Mouse (Mus musculus) naive thymus-derived CD4-positive, alpha-beta T cell, adult 2 months (primary cell): ENCODE measurements around the gene 2210011C24Rik.
A peak's percentile ranks its signal among the peaks of the same experiment; 100 is the strongest.
"Not testable (repeated sequence)": the region's sequence is repeated elsewhere in the genome, so short reads cannot be mapped to it uniquely, and the experiment has no call there.

Experiments used
- DNase-seq: peaks from one replicate; pipeline ENCODE4 v3.0.0-alpha.2; 2011; ENCODE audit warnings: low read depth

The 2210011C24Rik gene

DNA sequence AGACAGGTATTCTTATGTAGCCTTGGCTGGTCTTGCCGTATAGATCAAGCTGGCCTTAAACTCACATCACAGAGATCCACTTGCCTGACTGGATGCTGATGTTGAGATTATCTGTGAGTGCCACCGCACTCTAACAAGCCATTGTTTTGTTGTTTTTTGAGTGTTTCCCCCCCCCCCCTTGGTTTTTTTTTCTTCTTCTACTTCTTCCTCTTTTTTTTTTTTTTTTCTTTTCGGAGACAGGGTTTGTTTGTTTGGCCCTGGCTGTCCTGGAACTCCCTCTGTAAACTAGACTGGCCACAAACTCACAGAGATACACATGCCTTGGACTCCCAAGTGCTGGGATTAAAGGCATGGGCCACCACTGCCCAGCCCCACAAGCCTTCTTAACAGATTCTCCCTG, 17.9 kb downstream of the 2210011C24Rik start:
- no peak for DNase-seq

- DNase-seq: no peak
These were observed 19.5 kb downstream of the 2210011C24Rik start for GRCm38 (mm10) chr8:83992488-83992887.

DNA sequence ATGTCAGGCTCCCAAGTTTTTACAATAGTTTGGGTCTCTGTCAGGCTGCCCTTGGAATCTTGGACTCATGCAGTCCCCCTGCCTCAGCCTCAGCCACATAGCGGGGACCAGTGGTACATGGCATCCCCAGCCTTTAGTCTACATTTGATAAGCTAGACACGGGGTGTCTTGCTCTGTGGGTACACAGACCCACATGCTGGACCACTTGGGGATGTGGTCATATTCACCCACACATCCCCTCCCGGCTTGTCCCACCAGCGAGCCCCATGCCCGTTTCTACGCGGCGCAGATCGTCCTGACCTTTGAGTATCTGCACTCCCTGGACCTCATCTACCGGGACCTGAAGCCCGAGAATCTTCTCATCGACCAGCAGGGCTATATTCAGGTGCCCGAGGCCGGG, 21.8 kb downstream of the 2210011C24Rik start:
- DNase-seq: no peak

GRCm38 (mm10) chr8:83989243-83989642, 22.7 kb downstream of the 2210011C24Rik start:
- no peak for DNase-seq

GRCm38 (mm10) chr8:83983222-83983621, 28.7 kb downstream of the 2210011C24Rik start:
- DNase-seq: not testable (repeated sequence)

DNA sequence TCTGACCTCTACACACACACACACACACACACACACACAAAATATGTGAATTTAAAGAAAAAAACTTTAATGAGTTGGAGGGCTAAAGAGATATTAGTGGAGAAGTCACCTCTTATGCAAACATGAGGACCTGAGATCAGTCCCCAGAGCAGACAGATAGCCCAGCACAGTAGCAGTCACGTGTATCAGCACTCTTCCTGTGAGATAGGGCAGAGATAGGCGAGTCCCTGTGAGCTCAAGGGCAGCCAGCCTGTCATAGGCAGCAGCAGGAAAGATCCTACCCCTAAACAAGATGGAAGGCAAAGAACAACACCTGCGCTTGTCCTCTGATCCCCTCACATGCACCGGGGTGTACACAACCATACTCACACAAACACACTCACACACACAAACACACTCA, 29.5 kb downstream of the 2210011C24Rik start:
- DNase-seq: no peak

- no peak for DNase-seq
These were observed 30.4 kb downstream of the 2210011C24Rik start for GRCm38 (mm10) chr8:83981533-83981932.

DNA sequence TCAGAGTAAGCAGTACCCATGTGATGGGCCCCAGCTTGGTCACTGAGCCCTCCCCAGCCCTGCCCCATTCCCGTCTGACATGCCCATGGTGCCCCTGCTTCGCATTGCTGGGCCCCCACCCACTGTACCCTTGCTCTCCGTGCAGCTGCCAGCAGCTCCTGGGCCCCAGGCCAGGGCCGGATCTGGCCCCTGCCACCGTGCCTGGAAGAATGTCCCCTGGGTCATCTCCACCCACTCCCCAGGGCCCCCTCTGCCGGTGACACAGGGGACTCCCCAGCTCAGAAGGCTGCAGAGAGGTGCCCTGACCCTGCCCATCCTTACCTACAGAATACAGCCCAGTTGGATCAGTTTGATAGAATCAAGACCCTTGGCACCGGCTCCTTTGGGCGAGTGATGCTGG, 31.1 kb downstream of the 2210011C24Rik start:
- DNase-seq: no peak

GRCm38 (mm10) chr8:83980250-83980649, 31.7 kb downstream of the 2210011C24Rik start:
- no peak for DNase-seq

DNA sequence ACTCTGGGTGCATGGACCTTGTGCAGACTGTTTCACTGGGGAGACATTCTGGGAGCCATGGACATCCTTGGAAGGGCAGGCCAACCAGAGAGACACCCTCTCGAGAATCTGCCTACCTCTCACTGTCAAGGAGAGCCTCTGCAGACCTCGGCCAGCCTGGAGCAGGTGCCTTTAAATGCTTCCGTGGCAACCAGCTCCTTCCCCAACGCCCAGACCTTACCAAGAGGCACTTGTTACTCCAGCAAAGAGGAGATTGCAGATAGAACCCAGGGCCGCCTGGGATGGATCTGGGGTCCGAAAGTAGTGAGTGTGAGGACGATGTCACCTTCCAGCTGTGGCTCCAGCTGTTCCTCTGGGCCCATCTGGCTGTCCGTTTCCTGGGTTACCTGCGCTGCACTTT, 33.8 kb downstream of the 2210011C24Rik start:
- DNase-seq: no peak

DNA sequence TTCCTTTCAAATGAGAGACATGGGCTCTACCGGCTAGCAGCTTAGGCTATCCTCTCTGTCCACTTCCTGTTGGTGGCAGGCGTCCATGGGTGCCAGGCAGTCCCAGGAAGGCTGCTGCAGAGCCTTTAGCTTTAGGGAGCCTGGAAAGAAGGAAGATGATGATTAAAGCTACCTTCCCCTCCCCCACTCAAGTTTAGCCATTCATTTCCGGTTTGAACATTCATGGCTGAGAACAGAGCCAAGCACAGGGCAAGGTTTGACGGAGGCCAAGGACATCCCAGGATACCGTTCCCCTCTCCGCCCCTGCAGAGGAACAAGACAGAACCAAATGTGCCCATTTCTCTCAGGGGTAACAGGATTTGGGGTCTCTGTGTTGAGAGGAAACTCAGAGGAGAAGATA, 34.3 kb downstream of the 2210011C24Rik start:
- peak; percentile 26 for DNase-seq

- DNase-seq: peak; percentile 42
These were observed 35.1 kb downstream of the 2210011C24Rik start for GRCm38 (mm10) chr8:83976779-83977350.

GRCm38 (mm10) chr8:83976101-83976630, 35.8 kb downstream of the 2210011C24Rik start:
- DNase-seq: peak; percentile 74

GRCm38 (mm10) chr8:83974521-83974920, 37.5 kb downstream of the 2210011C24Rik start:
- no peak for DNase-seq

DNA sequence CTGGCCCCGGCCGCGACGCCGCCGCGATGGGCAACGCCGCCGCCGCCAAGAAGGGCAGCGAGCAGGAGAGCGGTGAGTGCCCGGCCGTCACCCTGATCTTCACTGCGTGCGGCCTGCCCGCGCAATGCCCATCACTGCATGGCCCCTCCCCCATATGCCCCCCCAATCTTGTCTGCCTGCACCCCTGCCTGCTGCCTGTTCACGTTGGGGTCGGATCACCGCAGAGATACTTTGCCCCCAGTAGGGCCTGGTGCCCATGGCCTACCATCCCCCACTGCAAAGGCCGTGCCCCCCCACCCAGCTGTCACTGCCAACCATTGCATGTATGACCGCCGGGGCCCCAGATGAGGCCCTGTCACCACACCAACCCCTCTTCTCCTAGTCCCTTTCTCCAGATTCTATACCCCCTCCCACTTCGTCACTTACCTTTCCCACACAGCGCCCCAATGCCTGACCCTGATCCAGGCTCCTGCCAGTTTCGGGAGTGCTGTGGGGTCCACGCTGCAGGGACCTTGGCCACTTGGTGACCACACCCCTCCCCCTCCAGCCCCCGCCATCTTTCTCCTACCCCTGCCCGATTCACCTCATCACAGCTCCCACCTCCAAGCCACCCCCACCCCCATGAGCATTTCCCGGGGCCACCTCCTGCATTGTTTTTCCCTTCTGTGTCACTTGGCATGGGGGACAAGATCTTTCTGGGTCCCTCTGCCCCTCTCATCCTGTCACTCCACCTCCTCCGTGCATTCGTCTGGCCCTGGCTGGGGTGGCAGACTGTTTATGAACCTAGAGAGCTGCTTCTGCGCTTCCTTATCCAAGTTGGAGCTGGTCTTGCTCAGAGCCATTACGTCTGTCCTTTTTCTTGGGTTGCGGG, 38.6 kb downstream of the 2210011C24Rik start:
- DNase-seq: peak; percentile 23

DNA sequence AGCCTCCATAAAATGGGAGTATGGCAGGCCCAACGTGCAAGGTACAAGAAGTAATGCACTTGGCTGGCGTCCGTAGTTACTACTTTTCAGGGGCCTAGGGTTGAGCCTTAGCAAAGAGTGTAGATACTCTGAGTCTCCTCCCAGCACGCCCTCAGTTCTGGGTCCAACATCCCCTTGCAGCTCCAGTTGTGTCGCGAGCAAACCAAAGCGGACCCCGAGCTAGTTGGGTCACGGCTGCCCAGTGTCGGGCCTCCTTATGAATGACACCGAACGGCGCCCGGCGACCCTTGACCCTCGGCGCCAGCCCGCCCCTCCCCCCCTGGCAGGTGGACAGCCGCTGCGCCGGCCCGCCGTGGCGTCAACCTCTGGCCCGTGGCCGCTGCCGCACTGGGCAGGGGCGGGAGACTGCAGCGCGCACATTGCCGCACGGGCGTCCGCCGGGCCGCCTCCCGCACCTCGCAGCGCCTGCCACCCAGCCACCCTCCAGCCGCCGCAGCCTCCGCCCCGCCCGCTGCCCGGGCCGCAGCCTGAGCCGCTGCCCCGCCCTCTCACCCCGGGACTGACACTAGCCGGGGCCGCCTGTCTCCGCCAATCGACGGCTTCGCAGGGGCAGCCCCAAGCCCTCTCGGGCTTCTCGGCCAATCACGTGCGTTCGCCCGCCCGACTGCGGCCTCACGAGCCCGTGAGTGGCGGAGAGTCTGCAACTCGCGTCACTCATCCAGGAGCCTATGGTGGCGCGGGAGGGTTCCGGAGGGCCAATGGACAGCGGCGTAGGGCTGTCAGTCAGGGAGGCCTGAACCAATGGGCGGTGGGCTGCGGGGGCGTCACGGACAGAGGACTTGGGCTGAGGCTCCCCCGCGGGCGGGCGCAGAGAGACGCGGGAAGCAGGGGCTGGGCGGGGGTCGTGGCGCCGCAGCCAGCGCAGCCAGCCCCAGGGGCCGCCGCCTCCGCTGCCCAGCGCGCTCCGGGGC, 39.5 kb downstream of the 2210011C24Rik start, which contains the start of gene Prkaca:
Gene Prkaca, plus strand, starts transcription at position 844 of the 971 bp plus-strand sequence.
- DNase-seq: peak; percentile 97

DNA sequence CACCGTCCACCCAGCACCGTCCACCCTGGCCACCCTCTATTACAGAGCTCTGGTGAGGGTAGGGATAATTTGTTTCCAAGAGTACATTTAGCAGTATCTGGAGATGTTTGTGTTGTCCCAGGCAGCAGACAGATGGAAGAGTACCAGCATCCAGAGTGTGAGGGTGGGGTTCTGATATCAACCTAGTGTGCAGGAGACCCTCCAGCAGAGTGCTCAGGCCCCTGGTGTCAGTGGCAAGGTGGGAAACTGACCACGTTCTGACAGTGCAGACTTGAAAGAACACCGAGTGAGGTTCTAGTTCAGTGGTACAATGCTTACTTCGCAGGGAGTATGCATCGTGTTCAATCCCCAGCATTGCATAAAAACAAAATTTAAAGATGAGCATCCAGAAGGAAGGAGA, 40.3 kb downstream of the 2210011C24Rik start:
- DNase-seq: no peak

DNA sequence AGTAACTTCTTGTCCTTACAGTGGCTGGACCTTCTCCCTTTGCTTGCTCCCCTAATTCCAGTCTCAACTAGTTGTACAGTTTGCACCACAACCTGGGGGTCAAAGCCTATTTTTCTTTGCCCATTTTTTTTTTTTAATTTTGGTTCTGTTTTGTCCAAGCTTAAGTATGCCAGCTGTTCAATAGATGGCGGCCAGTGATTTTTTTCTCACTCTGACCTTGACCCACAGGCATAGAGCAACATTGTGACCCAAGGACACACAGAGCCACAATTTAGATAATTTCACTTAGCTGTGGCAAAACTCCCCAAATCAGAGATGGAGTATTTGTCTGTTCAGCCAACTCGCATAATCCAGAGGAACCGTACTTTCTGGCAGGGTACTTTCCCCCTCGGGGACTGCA, 40.9 kb downstream of the 2210011C24Rik start:
- DNase-seq: no peak

DNA sequence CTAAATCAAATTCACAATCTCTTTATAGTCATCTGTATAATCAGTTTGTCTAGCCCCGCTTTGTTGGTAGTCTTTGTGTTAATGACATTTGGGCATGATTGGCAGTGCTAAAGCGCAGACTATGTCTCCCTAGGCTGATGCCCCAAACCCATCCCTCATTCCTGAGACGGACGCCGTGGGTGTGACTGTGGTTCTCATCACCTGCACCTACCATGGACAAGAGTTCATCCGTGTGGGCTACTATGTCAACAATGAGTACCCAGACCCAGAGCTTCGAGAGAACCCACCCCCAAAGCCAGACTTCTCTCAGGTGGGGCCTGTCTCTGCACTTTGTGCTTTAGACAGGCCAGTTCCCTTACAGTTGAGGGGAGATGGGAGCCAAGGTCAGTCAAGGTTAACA, 44.3 kb downstream of the 2210011C24Rik start:
- DNase-seq: no peak

- no peak for DNase-seq
These were observed 47.8 kb downstream of the 2210011C24Rik start for GRCm38 (mm10) chr8:83964015-83964765.
